Mouse (Mus musculus) limb, embryonic 14.5 days (tissue): Measurements from ENCODE around the gene Tmco1. TPM values are rescaled to one million over a fixed set of nuclear protein-coding genes. Genes with fewer than 3 reads are reported as not detected.

Experiments used
- ATAC-seq: fragments of 200-750 bp; cut with Nextera tagmentation; 2 replicates; pipeline ENCODE4 v1.8.0; 2017; ENCODE audit warnings: low read depth, moderate number of reproducible peaks, moderate TSS enrichment; ENCODE audit not compliant: low FRiP score
- DNase-seq: peaks from one replicate; pipeline ENCODE4 v3.0.0-alpha.2; 2015; ENCODE audit warnings: low spot score
- H3K27ac ChIP-seq: fragments of 300-500 bp; sonication (generic); replicated peaks from 2 replicates; pipeline ENCODE4 v1.5.1; 2014; ENCODE audit warnings: low read depth, mild to moderate bottlenecking, low read length, moderate library complexity, mixed read lengths
- H3K27me3 ChIP-seq: fragments of 300-500 bp; sonication (generic); 2 replicates; pipeline ENCODE4 v1.6.1; 2014; ENCODE audit warnings: low read length, mixed read lengths; ENCODE audit not compliant: control insufficient read depth, insufficient read depth
- H3K36me3 ChIP-seq: fragments of 300-500 bp; sonication (generic); 2 replicates; pipeline ENCODE4 v1.6.1; 2014; ENCODE audit warnings: mild to moderate bottlenecking, low read length, moderate library complexity, mixed read lengths; ENCODE audit not compliant: control insufficient read depth, insufficient read depth
- H3K4me1 ChIP-seq: fragments of 300-500 bp; sonication (generic); 2 replicates; pipeline ENCODE4 v1.6.1; 2014; ENCODE audit warnings: antibody characterized with exemption, low read length, mixed read lengths; ENCODE audit not compliant: control insufficient read depth, insufficient read depth
- H3K4me2 ChIP-seq: fragments of 300-500 bp; sonication (generic); replicated peaks from 2 replicates; pipeline ENCODE4 v1.6.1; 2014; ENCODE audit warnings: low read depth, mild to moderate bottlenecking, low read length, moderate library complexity; ENCODE audit not compliant: severe bottlenecking
- H3K4me3 ChIP-seq: fragments of 300-500 bp; sonication (generic); replicated peaks from 2 replicates; pipeline ENCODE4 v1.5.1; 2014; ENCODE audit warnings: low read length
- H3K9ac ChIP-seq: fragments of 300-500 bp; sonication (generic); 2 replicates; pipeline ENCODE4 v1.6.1; 2014; ENCODE audit warnings: mild to moderate bottlenecking, low read depth, low read length, moderate library complexity; ENCODE audit not compliant: severe bottlenecking
- H3K9me3 ChIP-seq: fragments of 300-500 bp; sonication (generic); 2 replicates; pipeline ENCODE4 v1.6.1; 2016; ENCODE audit warnings: low read length; ENCODE audit not compliant: control insufficient read depth
- POLR2A ChIP-seq: fragments of 200-500 bp; IDR thresholded peaks from 2 replicates; pipeline ENCODE4 v1.8.0; 2012; ENCODE audit warnings: inconsistent platforms, mild to moderate bottlenecking, moderate library complexity, borderline replicate concordance; ENCODE audit not compliant: insufficient read depth, insufficient read length; ENCODE audit errors: extremely low read depth
- WGBS: fragments of 180-500 bp; shearing (Covaris S2); extraction: QIAGEN DNeasy Blood & Tissue Kit; methylation state at CpG from one replicate; pipeline ENCODE4 v1.1.7; 2014; 5-methylcytosine and 5-hydroxymethylcytosine counted together
- polyA plus RNA-seq, 2 experiments: library from polyadenylated mRNA; depleted of rRNA in 1 of 2; stranded (reverse) in 1 of 2; unstranded in 1 of 2; fragments of >200 nt; fragmentation: Nextera tagmentation in 1 of 2; extraction: Ambion mirVana in 1 of 2; gene quantifications; 2 replicates each; pipeline versions ENCODE4 v1.2.1 to v1.2.3; 2012 to 2014

The Tmco1 gene
- polyA plus RNA-seq, 2 experiments, result 73.4 to 86.5 TPM

GRCm38 (mm10) chr1:167284258-167284836, 23.8 kb upstream of the Tmco1 start:
- H3K36me3 ChIP-seq, result no peaks in the 10 kb centered on the region
- no peaks in the 10 kb centered on the region for H3K27me3 ChIP-seq
- 0% methylated on average over 31 of the region's 73 CpGs for WGBS

GRCm38 (mm10) chr1:167284837-167285319, 23.3 kb upstream of the Tmco1 start:
- Histone ChIP-seq H3K4me3 (peak overlapping the region; percentile 89), H3K27me3 (0 out of 2 replicates have a peak, but pooled peaks cover 5% of the 10 kb centered on the region), H3K4me2 (peak overlapping the region; percentile 86), H3K27ac (peak overlapping the region; percentile 90), H3K9me3 (no peaks in the 10 kb centered on the region), H3K36me3 (no peaks in the 10 kb centered on the region), H3K4me1 (peaks cover 16% of the 10 kb centered on the region; the same call in 1 of the 2 replicates), H3K9ac (peak overlapping the region; percentile 84)
- ATAC-seq, result peak; percentile 89
- 0% methylated on average over 24 of the region's 51 CpGs for WGBS
- 0 out of 2 replicates have a peak, but pooled peaks have one; percentile 55 for TF ChIP-seq POLR2A
- DNase-seq, result peak; percentile 81

More at GRCm38 (mm10) chr1:167284258-167284836, 23.8 kb upstream of the Tmco1 start:
- ATAC-seq, result peak; percentile 31
- Histone ChIP-seq H3K9ac (peak overlapping the region; percentile 84), H3K27ac (peak overlapping the region; percentile 90), H3K4me2 (peak overlapping the region; percentile 86), H3K4me3 (peak overlapping the region; percentile 89), H3K9me3 (no peaks in the 10 kb centered on the region), H3K4me1 (peaks cover 12% of the 10 kb centered on the region; the same call in 1 of the 2 replicates)
- 0 out of 2 replicates have a peak, but pooled peaks have one; percentile 2 for TF ChIP-seq POLR2A
- DNase-seq, result no peak

GRCm38 (mm10) chr1:167285320-167285355, 23.0 kb upstream of the Tmco1 start, which contains the start of gene Uck2:
TSS of gene Uck2 (minus strand) at chr1:167285320.
- ATAC-seq (no peak), DNase-seq (no peak)
- Histone ChIP-seq H3K36me3 (no peaks in the 10 kb centered on the region), H3K9ac (peak within 1 kb of the TSS; percentile 84), H3K27ac (peak within 1 kb of the TSS; percentile 90), H3K4me3 (peak within 1 kb of the TSS; percentile 89), H3K4me2 (peak within 1 kb of the TSS; percentile 86), H3K4me1 (peaks cover 18% of the 10 kb centered on the region; the same call in 1 of the 2 replicates), H3K9me3 (no peaks in the 10 kb centered on the region), H3K27me3 (0 out of 2 replicates have a peak, but pooled peaks cover 5% of the 10 kb centered on the region)
- WGBS, result 0% methylated on average over 2 of the region's 2 CpGs
- no peak for TF ChIP-seq POLR2A

DNA sequence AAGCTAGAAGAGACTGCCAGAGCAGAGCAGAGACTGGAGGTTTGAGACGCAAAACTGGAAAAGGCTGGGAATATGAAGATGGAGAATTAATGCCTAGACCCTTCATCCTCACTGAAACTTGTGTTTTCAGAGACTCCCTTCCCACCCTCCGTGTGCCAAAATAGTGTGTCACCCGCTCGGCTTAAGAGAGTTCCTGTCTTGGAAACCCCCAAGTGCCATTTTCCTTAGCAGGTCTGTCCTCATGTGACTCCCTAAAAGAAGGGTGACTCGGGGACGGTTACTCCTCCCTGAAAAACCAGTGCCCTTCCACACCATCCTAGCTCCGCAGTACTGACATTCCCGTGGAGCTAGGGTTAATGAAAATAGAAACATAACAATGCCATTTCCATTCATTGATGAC, 22.8 kb upstream of the Tmco1 start:
- WGBS, result under 1% methylated on average over 8 of the region's 8 CpGs
- 0 out of 2 replicates have a peak overlapping the region, but pooled peaks have one; percentile 84 for H3K9ac ChIP-seq
- no peak for ATAC-seq

GRCm38 (mm10) chr1:167287156-167287555, 21.0 kb upstream of the Tmco1 start:
- no peak for TF ChIP-seq POLR2A
- H3K4me3 ChIP-seq, result no peak overlapping the region
- H3K9ac ChIP-seq, result no peak overlapping the region
- no peak for DNase-seq
- no peak overlapping the region for H3K4me2 ChIP-seq
- H3K9me3 ChIP-seq, result no peaks in the 10 kb centered on the region
- ATAC-seq, result no peak
- H3K36me3 ChIP-seq, result no peaks in the 10 kb centered on the region
- 81% methylated on average over 5 of the region's 5 CpGs for WGBS
- H3K4me1 ChIP-seq, result peaks cover 19% of the 10 kb centered on the region; the same call in 1 of the 2 replicates
- H3K27me3 ChIP-seq, result 0 out of 2 replicates have a peak, but pooled peaks cover 5% of the 10 kb centered on the region
- no peak overlapping the region for H3K27ac ChIP-seq

More for the DNA sequence above, 22.8 kb upstream of the Tmco1 start:
- H3K27me3 ChIP-seq, result 0 out of 2 replicates have a peak, but pooled peaks cover 5% of the 10 kb centered on the region
- no peak for TF ChIP-seq POLR2A
- peak overlapping the region; percentile 90; the same call in 1 of the 2 replicates for H3K27ac ChIP-seq
- H3K4me3 ChIP-seq, result peak overlapping the region; percentile 89
- H3K9me3 ChIP-seq, result no peaks in the 10 kb centered on the region
- H3K4me1 ChIP-seq, result peaks cover 19% of the 10 kb centered on the region; the same call in 1 of the 2 replicates
- H3K4me2 ChIP-seq, result peak overlapping the region; percentile 86
- no peaks in the 10 kb centered on the region for H3K36me3 ChIP-seq
- DNase-seq, result no peak
